Mouse (Mus musculus) testis, postnatal 14 days (tissue): Measurements from ENCODE around the gene Col26a1.

Experiments used
- DNase-seq: peaks from one replicate; pipeline ENCODE4 v3.0.0; 2021; ENCODE audit warnings: low spot score

The Col26a1 gene

GRCm38 (mm10) chr5:136882788-136883439, at the start of gene Col26a1:
Gene Col26a1 (minus strand): TSS chr5:136883209.
- no peak for DNase-seq

- no peak for DNase-seq
These were observed 48.9 kb upstream of the Col26a1 start for GRCm38 (mm10) chr5:136931896-136932295.

GRCm38 (mm10) chr5:136929073-136929472, 46.1 kb upstream of the Col26a1 start:
- peak; percentile 71 for DNase-seq

GRCm38 (mm10) chr5:136923751-136924478, 40.9 kb upstream of the Col26a1 start:
- DNase-seq: no peak

GRCm38 (mm10) chr5:136922830-136923229, 39.8 kb upstream of the Col26a1 start:
- no peak for DNase-seq

GRCm38 (mm10) chr5:136919546-136920301, 36.7 kb upstream of the Col26a1 start:
- DNase-seq: no peak

GRCm38 (mm10) chr5:136918655-136919472, 35.9 kb upstream of the Col26a1 start:
- DNase-seq: peak; percentile 77

GRCm38 (mm10) chr5:136917613-136918242, 34.7 kb upstream of the Col26a1 start:
- no peak for DNase-seq

- no peak for DNase-seq
These were observed 31.2 kb upstream of the Col26a1 start for GRCm38 (mm10) chr5:136914183-136914582.

- peak; percentile 94 for DNase-seq
These were observed 25.2 kb upstream of the Col26a1 start, which contains the start of gene Ift22 for GRCm38 (mm10) chr5:136907991-136908857. Gene Ift22 (plus strand): TSS chr5:136908150.

- no peak for DNase-seq
These were observed 24.6 kb upstream of the Col26a1 start for GRCm38 (mm10) chr5:136907587-136907986.

GRCm38 (mm10) chr5:136905630-136906029, 22.6 kb upstream of the Col26a1 start:
- DNase-seq: no peak

- no peak for DNase-seq
These were observed 21.6 kb upstream of the Col26a1 start for GRCm38 (mm10) chr5:136904621-136905020.

- peak; percentile 47 for DNase-seq
These were observed 12.5 kb upstream of the Col26a1 start for GRCm38 (mm10) chr5:136895529-136895963.

GRCm38 (mm10) chr5:136894840-136895528, 12.0 kb upstream of the Col26a1 start:
- DNase-seq: no peak

- DNase-seq: no peak
These were observed 5.7 kb upstream of the Col26a1 start for GRCm38 (mm10) chr5:136888539-136889355.

- DNase-seq: no peak
These were observed 3.9 kb upstream of the Col26a1 start for GRCm38 (mm10) chr5:136886957-136887356.

- no peak for DNase-seq
These were observed 788 bp downstream of the Col26a1 start for GRCm38 (mm10) chr5:136882055-136882787.
